Mouse (Mus musculus): ENCODE measurements around the gene Lemd1. TPM values are rescaled to one million over a fixed set of nuclear protein-coding genes. Genes with fewer than 3 reads are reported as not detected.

Gene Lemd1
- polyA plus RNA-seq, 1 experiment, result not detected

DNA sequence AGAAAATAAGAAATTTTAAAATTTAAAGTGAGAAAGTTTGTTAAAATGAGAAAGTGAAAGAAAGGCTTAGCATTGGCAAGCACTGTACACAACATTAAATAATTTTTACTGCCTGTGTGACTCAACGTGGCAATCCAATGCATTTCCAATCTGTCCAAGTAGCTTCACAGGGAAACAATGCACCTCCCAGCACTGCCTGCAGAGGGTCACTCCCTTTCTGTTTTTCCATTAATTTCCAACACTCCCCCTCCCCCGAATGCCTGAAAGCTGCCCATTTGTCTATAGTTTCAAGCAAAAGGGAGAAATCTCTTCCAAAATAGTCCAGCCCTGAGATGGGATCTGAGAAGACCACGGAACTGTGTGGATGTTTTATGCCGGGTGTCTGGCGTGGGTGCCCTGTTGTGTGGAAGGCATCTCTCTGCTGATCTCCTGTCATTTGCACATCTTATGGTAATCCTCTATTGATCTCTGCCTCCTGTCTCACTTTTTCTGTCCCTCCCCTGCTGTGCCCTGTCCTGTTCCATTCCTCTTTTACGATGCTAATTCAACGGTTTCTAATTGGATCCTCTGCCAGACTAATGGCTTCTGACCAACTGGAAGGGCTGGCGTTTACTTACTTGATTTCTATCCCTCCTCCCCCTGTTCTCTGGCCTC lies 90.4 kb downstream of the Lemd1 start:
- no peak overlapping the region for H3K27ac ChIP-seq (ENCODE audit: insufficient read depth, low read length)
- TF ChIP-seq POLR2A (IDR thresholded peaks at IDR 0.05; ENCODE audit: low read depth, low read length), result no peak
- no peak for TF ChIP-seq CTCF (IDR thresholded peaks at IDR 0.05; ENCODE audit: borderline replicate concordance, insufficient read depth, low read length)
- H3K4me3 ChIP-seq (ENCODE audit: insufficient read depth, low read length), result no peak overlapping the region

DNA sequence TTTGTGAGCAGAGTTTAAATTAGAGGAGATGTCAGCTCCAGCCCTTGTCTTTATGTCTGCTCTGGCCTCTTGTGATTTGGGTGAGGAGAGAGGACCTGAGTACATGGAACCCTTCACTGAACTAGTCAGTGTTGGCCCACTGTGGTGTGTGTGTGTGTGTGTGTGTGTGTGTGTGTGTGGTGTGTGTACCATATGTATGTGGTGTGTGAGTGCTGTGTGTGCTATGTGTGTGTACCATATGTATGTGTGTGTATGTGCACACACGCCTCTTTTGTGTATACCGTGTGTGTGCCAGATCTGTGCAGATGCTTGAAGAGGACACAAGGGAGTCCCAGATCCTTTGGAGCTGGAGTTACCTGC lies 90.9 kb downstream of the Lemd1 start:
- no peak overlapping the region for H3K4me3 ChIP-seq (ENCODE audit: insufficient read depth, low read length)
- H3K4me1 ChIP-seq (ENCODE audit: control insufficient read depth, insufficient read depth, low read length), result peaks cover 8% of the 10 kb centered on the region; the same call in 1 of the 2 replicates
- TF ChIP-seq CTCF (IDR thresholded peaks at IDR 0.05; ENCODE audit: borderline replicate concordance, insufficient read depth, low read length), result no peak
- no peak for TF ChIP-seq POLR2A (IDR thresholded peaks at IDR 0.05; ENCODE audit: low read depth, low read length)
- no peak overlapping the region for H3K27ac ChIP-seq (ENCODE audit: insufficient read depth, low read length)

More for the DNA sequence above, 90.4 kb downstream of the Lemd1 start:
- 0 out of 2 replicates have a peak, but pooled peaks cover 5% of the 10 kb centered on the region for H3K4me1 ChIP-seq (ENCODE audit: control insufficient read depth, insufficient read depth, low read length)

DNA sequence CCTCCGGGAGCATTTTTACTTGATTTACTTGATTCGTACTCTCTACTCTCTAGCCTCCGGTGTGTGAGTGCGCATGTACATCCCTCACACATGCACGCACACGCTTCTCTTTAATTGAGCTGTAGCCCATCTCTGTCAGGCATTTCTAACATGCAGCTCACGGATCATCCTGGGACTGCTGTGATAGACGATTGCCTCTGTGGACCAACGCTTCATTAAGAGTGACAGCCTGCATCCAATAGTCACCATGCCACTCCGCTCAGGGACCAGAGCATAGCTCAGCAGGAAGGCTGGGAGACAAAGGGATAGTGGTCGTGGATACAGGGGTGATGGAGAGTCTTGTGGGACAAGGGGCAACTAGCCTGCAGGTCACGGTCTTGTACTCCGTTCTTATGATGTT lies 91.8 kb downstream of the Lemd1 start:
- Histone ChIP-seq H3K4me3 (ENCODE audit: insufficient read depth, low read length) (no peak overlapping the region), H3K4me1 (ENCODE audit: control insufficient read depth, insufficient read depth, low read length) (peaks cover 15% of the 10 kb centered on the region), H3K27ac (ENCODE audit: insufficient read depth, low read length) (no peak overlapping the region)
- TF ChIP-seq CTCF (IDR thresholded peaks at IDR 0.05; ENCODE audit: borderline replicate concordance, insufficient read depth, low read length), result no peak
- TF ChIP-seq POLR2A (IDR thresholded peaks at IDR 0.05; ENCODE audit: low read depth, low read length), result no peak

DNA sequence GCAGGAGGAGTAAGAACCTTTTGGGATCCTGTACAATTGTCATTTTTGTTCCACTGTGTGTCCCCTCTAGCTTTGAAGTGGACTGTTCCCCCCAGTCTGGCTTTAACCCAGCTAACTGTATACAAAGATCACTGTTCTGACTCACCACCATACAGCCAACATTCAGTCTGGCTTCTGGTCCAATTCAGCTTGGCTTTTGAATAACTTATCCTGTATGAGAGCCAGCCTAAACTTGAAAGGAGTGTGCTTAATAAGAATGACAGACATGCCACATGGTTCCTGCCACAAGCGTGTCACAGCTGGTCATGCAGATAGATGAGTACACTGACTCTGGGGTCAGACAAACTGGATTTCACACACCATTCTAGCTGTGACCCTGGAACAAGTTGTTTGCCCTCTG lies 95.5 kb downstream of the Lemd1 start:
- peaks cover 23% of the 10 kb centered on the region for H3K4me1 ChIP-seq (ENCODE audit: control insufficient read depth, insufficient read depth, low read length)
- H3K4me3 ChIP-seq (ENCODE audit: insufficient read depth, low read length), result no peak overlapping the region
- TF ChIP-seq POLR2A (IDR thresholded peaks at IDR 0.05; ENCODE audit: low read depth, low read length) (no peak), CTCF (IDR thresholded peaks at IDR 0.05; ENCODE audit: borderline replicate concordance, insufficient read depth, low read length) (no peak)

DNA sequence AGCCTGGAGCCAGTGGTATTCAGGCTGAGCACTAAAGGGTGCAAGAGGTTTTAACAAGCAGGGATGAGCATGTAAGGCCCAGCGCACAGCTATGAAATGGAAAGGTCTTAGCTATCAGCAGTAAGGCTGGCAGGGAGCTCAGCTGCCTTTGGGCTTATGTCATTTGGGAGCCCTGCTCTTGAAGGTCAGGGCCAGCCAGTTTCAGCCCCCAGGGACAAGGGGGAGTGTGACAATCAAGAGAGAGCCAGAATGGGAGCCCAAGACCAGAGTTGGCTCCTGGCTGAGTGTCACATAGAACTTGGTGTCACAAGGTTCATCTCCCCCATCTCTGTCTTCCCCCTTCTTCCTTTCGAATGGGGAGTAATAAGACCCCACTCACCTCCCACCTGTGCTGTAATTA lies 96.2 kb downstream of the Lemd1 start:
- Histone ChIP-seq H3K4me1 (ENCODE audit: control insufficient read depth, insufficient read depth, low read length) (peaks cover 29% of the 10 kb centered on the region), H3K4me3 (ENCODE audit: insufficient read depth, low read length) (no peak overlapping the region), H3K27ac (ENCODE audit: insufficient read depth, low read length) (peak overlapping the region; percentile 72)
- TF ChIP-seq POLR2A (IDR thresholded peaks at IDR 0.05; ENCODE audit: low read depth, low read length) (no peak), CTCF (IDR thresholded peaks at IDR 0.05; ENCODE audit: borderline replicate concordance, insufficient read depth, low read length) (no peak)

More for the DNA sequence above, 95.5 kb downstream of the Lemd1 start:
- H3K27ac ChIP-seq (ENCODE audit: insufficient read depth, low read length), result no peak overlapping the region

GRCm38 (mm10) chr1:132287991-132288451 lies 96.8 kb downstream of the Lemd1 start:
- Histone ChIP-seq H3K4me1 (ENCODE audit: control insufficient read depth, insufficient read depth, low read length) (peaks cover 33% of the 10 kb centered on the region), H3K4me3 (ENCODE audit: insufficient read depth, low read length) (no peak overlapping the region), H3K27ac (ENCODE audit: insufficient read depth, low read length) (peak overlapping the region; percentile 72)
- TF ChIP-seq POLR2A (IDR thresholded peaks at IDR 0.05; ENCODE audit: low read depth, low read length) (no peak), CTCF (IDR thresholded peaks at IDR 0.05; ENCODE audit: borderline replicate concordance, insufficient read depth, low read length) (peak; percentile 66; the same call in 1 of the 2 replicates)

- Histone ChIP-seq H3K27ac (ENCODE audit: insufficient read depth, low read length) (peak overlapping the region; percentile 9; the same call in 1 of the 2 replicates), H3K4me1 (ENCODE audit: control insufficient read depth, insufficient read depth, low read length) (peaks cover 35% of the 10 kb centered on the region), H3K4me3 (ENCODE audit: insufficient read depth, low read length) (peak overlapping the region; percentile 4; the same call in 1 of the 2 replicates)
- TF ChIP-seq CTCF (IDR thresholded peaks at IDR 0.05; ENCODE audit: borderline replicate concordance, insufficient read depth, low read length) (no peak), POLR2A (IDR thresholded peaks at IDR 0.05; ENCODE audit: low read depth, low read length) (no peak)
Measured at GRCm38 (mm10) chr1:132289965-132290364, 98.7 kb downstream of the Lemd1 start.

GRCm38 (mm10) chr1:132290921-132291675 lies 99.9 kb downstream of the Lemd1 start:
- peak overlapping the region; percentile 97 for H3K27ac ChIP-seq (ENCODE audit: insufficient read depth, low read length)
- H3K4me3 ChIP-seq (ENCODE audit: insufficient read depth, low read length), result peak overlapping the region; percentile 0; the same call in 1 of the 2 replicates
- peaks cover 39% of the 10 kb centered on the region for H3K4me1 ChIP-seq (ENCODE audit: control insufficient read depth, insufficient read depth, low read length)
- TF ChIP-seq POLR2A (IDR thresholded peaks at IDR 0.05; ENCODE audit: low read depth, low read length), result 0 out of 2 replicates have a peak, but pooled peaks have one; percentile 14
- no peak for TF ChIP-seq CTCF (IDR thresholded peaks at IDR 0.05; ENCODE audit: borderline replicate concordance, insufficient read depth, low read length)

DNA sequence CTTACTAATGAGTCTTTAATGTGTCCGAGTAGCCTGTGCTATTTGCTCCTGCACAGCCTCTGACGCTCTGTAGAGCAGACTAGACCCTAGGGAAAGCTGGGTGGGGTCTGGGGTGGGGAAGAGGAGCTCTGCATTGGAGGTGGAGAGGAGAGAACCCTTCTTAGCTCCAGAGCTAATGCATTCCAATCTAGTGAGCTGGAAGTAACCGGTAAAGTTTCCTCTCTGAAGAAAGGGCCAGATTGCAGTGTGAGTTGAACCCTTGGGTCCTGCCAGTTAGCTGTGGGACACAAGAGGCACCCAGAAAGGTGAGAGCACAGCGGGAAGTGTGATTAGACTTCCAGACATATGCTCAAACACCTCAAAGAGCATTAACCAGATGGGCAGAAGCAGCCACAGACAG lies 100.5 kb downstream of the Lemd1 start:
- Histone ChIP-seq H3K4me3 (ENCODE audit: insufficient read depth, low read length) (peak overlapping the region; percentile 0; the same call in 1 of the 2 replicates), H3K4me1 (ENCODE audit: control insufficient read depth, insufficient read depth, low read length) (peaks cover 42% of the 10 kb centered on the region), H3K27ac (ENCODE audit: insufficient read depth, low read length) (peak overlapping the region; percentile 97)
- TF ChIP-seq CTCF (IDR thresholded peaks at IDR 0.05; ENCODE audit: borderline replicate concordance, insufficient read depth, low read length) (no peak), POLR2A (IDR thresholded peaks at IDR 0.05; ENCODE audit: low read depth, low read length) (peak; percentile 39)
